Mouse (Mus musculus): Measurements from ENCODE around the gene Hif1an. TPM values are rescaled to one million over a fixed set of nuclear protein-coding genes. Genes with fewer than 3 reads are reported as not detected.

Gene Hif1an
- 10 to 100 TPM; 54.3 to 59.0 TPM for total RNA-seq (2021)

- intact Hi-C loops (cut with DNase I), result no loop called here
- peak; percentile 93 to 97 for DNase-seq
Measured at GRCm38 (mm10) chr19:44562652-44563206, at the start of gene Hif1an. Gene Hif1an (plus strand): TSS chr19:44562850.

- intact Hi-C loops (cut with DNase I), result no loop called here
- DNase-seq, result no peak
Measured at GRCm38 (mm10) chr19:44513054-44513833, 49.4 kb upstream of the Hif1an start.

GRCm38 (mm10) chr19:44513921-44514482, 48.6 kb upstream of the Hif1an start:
- DNase-seq, result no peak
- intact Hi-C loops (cut with DNase I), result no loop called here

GRCm38 (mm10) chr19:44514521-44515451, 47.9 kb upstream of the Hif1an start:
- intact Hi-C loops (cut with DNase I), result no loop called here

GRCm38 (mm10) chr19:44515769-44516168, 46.9 kb upstream of the Hif1an start:
- no peak for DNase-seq
- intact Hi-C loops (cut with DNase I), result no loop called here

More at GRCm38 (mm10) chr19:44514521-44515451, 47.9 kb upstream of the Hif1an start:
- DNase-seq, result no peak

- intact Hi-C loops (cut with DNase I), result no loop called here
- DNase-seq, result no peak
Measured at GRCm38 (mm10) chr19:44517996-44518768, 44.5 kb upstream of the Hif1an start.

- DNase-seq, result peak; percentile 65 to 79
Measured at GRCm38 (mm10) chr19:44519152-44519551, 43.5 kb upstream of the Hif1an start.

GRCm38 (mm10) chr19:44525551-44526205, 37.0 kb upstream of the Hif1an start:
- no peak for DNase-seq
- intact Hi-C loops (cut with DNase I), result no loop called here

More at GRCm38 (mm10) chr19:44519152-44519551, 43.5 kb upstream of the Hif1an start:
- intact Hi-C loops (cut with DNase I), result no loop called here

- intact Hi-C loops (cut with DNase I), result no loop called here
- no peak for DNase-seq
Measured at GRCm38 (mm10) chr19:44530018-44530417, 32.6 kb upstream of the Hif1an start.

GRCm38 (mm10) chr19:44535376-44535775, 27.3 kb upstream of the Hif1an start:
- intact Hi-C loops (cut with DNase I), result loop anchor here (5.0 kb wide), 1 partner anchor 58 kb away; no protein-coding TSS in a partner anchor
- no peak for DNase-seq

GRCm38 (mm10) chr19:44537416-44537815, 25.2 kb upstream of the Hif1an start:
- no peak for DNase-seq
- intact Hi-C loops (cut with DNase I), result loop anchor here (5.0 kb wide), 1 partner anchor 60 kb away; no protein-coding TSS in a partner anchor

- intact Hi-C loops (cut with DNase I), result no loop called here
- DNase-seq, result no peak
Measured at GRCm38 (mm10) chr19:44542694-44543178, 19.9 kb upstream of the Hif1an start.

GRCm38 (mm10) chr19:44544372-44544771, 18.3 kb upstream of the Hif1an start:
- no peak for DNase-seq
- intact Hi-C loops (cut with DNase I), result loop anchor here (1.0 kb wide), 1 partner anchor 171 kb away; no protein-coding TSS in a partner anchor

- DNase-seq, result peak; percentile 80 to 85
- intact Hi-C loops (cut with DNase I), result loop anchor here (1.0 kb wide), 1 partner anchor 171 kb away; no protein-coding TSS in a partner anchor
Measured at GRCm38 (mm10) chr19:44544775-44545174, 17.9 kb upstream of the Hif1an start.

GRCm38 (mm10) chr19:44545321-44546041, 17.2 kb upstream of the Hif1an start, which contains the start of gene Sec31b:
Gene Sec31b (minus strand): TSS chr19:44545864.
- intact Hi-C loops (cut with DNase I), result no loop called here
- DNase-seq, result peak; percentile 68 to 69

- intact Hi-C loops (cut with DNase I), result no loop called here
- DNase-seq, result no peak
Measured at GRCm38 (mm10) chr19:44552731-44553130, 9.9 kb upstream of the Hif1an start, which contains the start of gene Gm20538. Gene Gm20538 (minus strand): TSS chr19:44552831.

GRCm38 (mm10) chr19:44553286-44553685, 9.4 kb upstream of the Hif1an start:
- intact Hi-C loops (cut with DNase I), result no loop called here
- DNase-seq, result no peak

GRCm38 (mm10) chr19:44554490-44554860, 8.2 kb upstream of the Hif1an start:
- intact Hi-C loops (cut with DNase I), result no loop called here
- no peak for DNase-seq

All from heart, postnatal 36 days (tissue).